Mouse (Mus musculus) testis, adult 2 months (tissue): ENCODE data around the gene Vmn1r78.

Experiments
- CTCF ChIP-seq: fragments of 200-500 bp; IDR thresholded peaks from 2 replicates; pipeline ENCODE4 v1.5.1; 2012; ENCODE audit warnings: low read depth, mild to moderate bottlenecking, inconsistent platforms, low read length, moderate library complexity; ENCODE audit not compliant: control insufficient read depth, insufficient read depth, insufficient replicate concordance
- POLR2A ChIP-seq: fragments of 200-500 bp; IDR thresholded peaks from 2 replicates; pipeline ENCODE4 v1.6.1; 2012; ENCODE audit warnings: low read depth, mild to moderate bottlenecking, inconsistent platforms, low read length, moderate library complexity; ENCODE audit not compliant: control insufficient read depth

DNA sequence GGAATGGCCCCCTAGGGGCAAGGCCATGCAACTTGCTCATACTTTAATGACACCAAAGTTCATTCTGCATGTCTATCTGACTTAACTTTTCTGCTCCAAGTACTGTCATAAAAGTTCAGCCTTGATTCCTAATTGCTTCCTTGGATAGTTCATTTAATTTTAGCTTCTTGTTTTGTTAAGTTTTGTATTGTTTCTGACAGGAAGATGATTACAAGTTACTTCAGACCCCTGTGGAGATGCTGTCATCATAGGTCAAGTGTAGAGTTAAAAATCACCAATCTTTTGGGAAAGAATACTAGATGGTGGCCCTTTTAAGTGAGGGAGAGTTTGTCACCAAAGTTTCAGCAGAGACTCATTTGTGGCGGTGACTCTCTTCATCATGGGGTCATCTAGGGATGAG lies 38.9 kb downstream of the Vmn1r78 start, which contains the start of gene Vmn1r80:
- TF ChIP-seq CTCF (no peak), POLR2A (no peak)
